Mouse (Mus musculus) MEL (cell line): Measurements from ENCODE around the gene Mfsd4b2. TPM values are rescaled to one million over a fixed set of nuclear protein-coding genes. Genes with fewer than 3 reads are reported as not detected.

ENCODE experiments used
- DNase-seq: peaks from one replicate; pipeline ENCODE4 v3.0.0; 2011; ENCODE audit warnings: low read depth, low spot score
- H3K27ac ChIP-seq: 2 replicates; pipeline ENCODE4 v1.5.1; 2012; ENCODE audit warnings: low read depth, mild to moderate bottlenecking, control low read depth, low read length, moderate library complexity; ENCODE audit not compliant: control insufficient read depth
- H3K27me3 ChIP-seq, 2 experiments: fragments of 150-350 bp in 1 of 2; sonication (generic) in 1 of 2; 2 replicates each; pipeline ENCODE4 v1.6.1; 2012; ENCODE audit warnings: low read length in 2 of 2, mild to moderate bottlenecking in 2 of 2, improper control_type of control experiment in 1 of 2, moderate library complexity in 1 of 2; ENCODE audit not compliant: insufficient read depth in 2 of 2, control insufficient read depth in 1 of 2
- H3K36me3 ChIP-seq, 2 experiments: 2 replicates each; pipeline ENCODE4 v1.6.1; 2012 to 2014; ENCODE audit warnings: low read length in 2 of 2, improper control_type of control experiment in 1 of 2, inconsistent platforms in 1 of 2, mild to moderate bottlenecking in 1 of 2; ENCODE audit not compliant: insufficient read depth in 2 of 2, control insufficient read depth in 1 of 2
- H3K4me1 ChIP-seq, 2 experiments: fragments of 150-350 bp in 1 of 2; sonication (generic) in 1 of 2; 2 replicates each; pipeline ENCODE4 v1.6.1; 2012; ENCODE audit warnings: low read length in 2 of 2, improper control_type of control experiment in 1 of 2, mild to moderate bottlenecking in 1 of 2; ENCODE audit not compliant: insufficient read depth in 2 of 2, control insufficient read depth in 1 of 2
- H3K4me3 ChIP-seq, 2 experiments: fragments of 150-350 bp in 1 of 2; sonication (generic) in 1 of 2; 2 replicates each; pipeline ENCODE4 v1.5.1; 2012; ENCODE audit warnings: low read depth in 2 of 2, low read length in 2 of 2, mild to moderate bottlenecking in 2 of 2, moderate library complexity in 2 of 2, control low read depth in 1 of 2, improper control_type of control experiment in 1 of 2; ENCODE audit not compliant: control insufficient read depth in 1 of 2, insufficient read depth in 1 of 2
- H3K79me2 ChIP-seq: 2 replicates; pipeline ENCODE4 v1.6.1; 2012; ENCODE audit warnings: mild to moderate bottlenecking, low read length, moderate library complexity; ENCODE audit not compliant: control insufficient read depth, poor library complexity, insufficient read depth
- H3K9ac ChIP-seq: 2 replicates; pipeline ENCODE4 v1.6.1; 2012; ENCODE audit warnings: low read depth, mild to moderate bottlenecking, control low read depth, low read length, moderate library complexity; ENCODE audit not compliant: control insufficient read depth, poor library complexity, severe bottlenecking
- H3K9me3 ChIP-seq: fragments of 150-350 bp; sonication (generic); replicated peaks from 2 replicates; pipeline ENCODE4 v1.6.1; 2012; ENCODE audit warnings: mild to moderate bottlenecking, low read length, improper control_type of control experiment, moderate library complexity; ENCODE audit not compliant: insufficient read depth
- CHD1 ChIP-seq: IDR thresholded peaks from 2 replicates; pipeline ENCODE4 v1.6.1; 2012; ENCODE audit warnings: low read depth, mild to moderate bottlenecking, inconsistent platforms, low read length, improper control_type of control experiment
- ELF1 ChIP-seq: IDR thresholded peaks from 2 replicates; pipeline ENCODE4 v1.6.1; 2014; ENCODE audit warnings: low read depth, mild to moderate bottlenecking, inconsistent platforms, low read length, improper control_type of control experiment, moderate library complexity
- GABPA ChIP-seq: IDR thresholded peaks from 2 replicates; pipeline ENCODE4 v1.6.1; 2012; ENCODE audit warnings: low read depth, mild to moderate bottlenecking, inconsistent platforms, low read length, improper control_type of control experiment, moderate library complexity
- GATA1 ChIP-seq: IDR thresholded peaks from 2 replicates; pipeline ENCODE4 v1.6.1; 2011; ENCODE audit warnings: low read depth, low read length, improper control_type of control experiment
- HCFC1 ChIP-seq: IDR thresholded peaks from 2 replicates; pipeline ENCODE4 v1.6.1; 2012; ENCODE audit warnings: low read depth, mild to moderate bottlenecking, inconsistent platforms, low read length, improper control_type of control experiment, moderate library complexity
- JUND ChIP-seq: IDR thresholded peaks from 2 replicates; pipeline ENCODE4 v1.6.1; 2011; ENCODE audit warnings: low read depth, mild to moderate bottlenecking, improper control_type of control experiment, low read length
- MXI1 ChIP-seq: IDR thresholded peaks from 2 replicates; pipeline ENCODE4 v1.6.1; 2011; ENCODE audit warnings: mild to moderate bottlenecking, low read depth, low read length, improper control_type of control experiment
- MYB ChIP-seq: IDR thresholded peaks from 2 replicates; pipeline ENCODE4 v1.6.1; 2011; ENCODE audit warnings: mild to moderate bottlenecking, low read depth, low read length, improper control_type of control experiment
- POLR2AphosphoS5 ChIP-seq: IDR thresholded peaks from 2 replicates; pipeline ENCODE4 v1.6.1; 2012; ENCODE audit warnings: low read depth, borderline replicate concordance, mild to moderate bottlenecking, inconsistent platforms, low read length, moderate library complexity, mixed read lengths
- TAL1 ChIP-seq: IDR thresholded peaks from 2 replicates; pipeline ENCODE4 v1.6.1; 2012; ENCODE audit warnings: mild to moderate bottlenecking, inconsistent platforms, low read length, moderate library complexity, mixed read lengths
- TBP ChIP-seq: IDR thresholded peaks from 2 replicates; pipeline ENCODE4 v1.8.0; 2011; ENCODE audit warnings: low read depth, low read length, improper control_type of control experiment
- TCF12 ChIP-seq: IDR thresholded peaks from 2 replicates; pipeline ENCODE4 v1.6.1; 2014; ENCODE audit warnings: low read depth, mild to moderate bottlenecking, inconsistent platforms, low read length, improper control_type of control experiment, moderate library complexity
- ZC3H11A ChIP-seq: IDR thresholded peaks from 2 replicates; pipeline ENCODE4 v1.6.1; 2012; ENCODE audit warnings: low read depth, mild to moderate bottlenecking, inconsistent platforms, low read length, improper control_type of control experiment
- ZKSCAN1 ChIP-seq: IDR thresholded peaks from 2 replicates; pipeline ENCODE4 v1.6.1; 2012; ENCODE audit warnings: low read depth, mild to moderate bottlenecking, inconsistent platforms, low read length, improper control_type of control experiment, moderate library complexity
- ZMIZ1 ChIP-seq: IDR thresholded peaks from 2 replicates; pipeline ENCODE4 v1.6.1; 2012; ENCODE audit warnings: low read depth, mild to moderate bottlenecking, inconsistent platforms, low read length, improper control_type of control experiment, moderate library complexity
- ZNF384 ChIP-seq: IDR thresholded peaks from 2 replicates; pipeline ENCODE4 v1.6.1; 2012; ENCODE audit warnings: low read depth, mild to moderate bottlenecking, inconsistent platforms, low read length, improper control_type of control experiment
- polyA plus RNA-seq, 2 experiments: library from polyadenylated mRNA; stranded (reverse) in 1 of 2; unstranded in 1 of 2; fragments of >175 nt in 1 of 2; fragments of >200 nt in 1 of 2; gene quantifications; 2 replicates each; pipeline versions ENCODE4 v1.2.1 to v1.2.4; 2012; ENCODE audit warnings: low replicate concordance in 2 of 2, low read depth in 1 of 2; ENCODE audit not compliant: insufficient read length in 2 of 2, insufficient read depth in 1 of 2, missing spikeins in 1 of 2
- total RNA-seq: library from RNA; depleted of rRNA; stranded (reverse); fragments of 300-350 nt; gene quantifications from 2 replicates; pipeline ENCODE4 v1.2.3, GENCODE M21; 2012; rRNA removed

Gene Mfsd4b2
- total RNA-seq (not detected in 2 replicates), polyA plus RNA-seq (not detected)

GRCm38 (mm10) chr10:39926616-39927139 lies at the start of gene Mfsd4b2:
Gene Mfsd4b2, minus strand, starts transcription at chr10:39926923.
- DNase-seq, result no peak
- no peak within 1 kb of the TSS for H3K27ac ChIP-seq
- H3K36me3 ChIP-seq, result no peaks in the 10 kb centered on the region
- no peak within 1 kb of the TSS for H3K9ac ChIP-seq
- no peaks in the 10 kb centered on the region for H3K4me1 ChIP-seq
- H3K27me3 ChIP-seq, result no peaks in the 10 kb centered on the region; a peak in 2 of 4 replicates
- H3K9me3 ChIP-seq, result no peaks in the 10 kb centered on the region
- no peak for TF ChIP-seq ZMIZ1
- no peak for TF ChIP-seq ZNF384
- TF ChIP-seq HCFC1, result no peak
- TF ChIP-seq TBP, result no peak
- TF ChIP-seq ELF1, result no peak
- no peak for TF ChIP-seq MYB
- TF ChIP-seq POLR2AphosphoS5, result no peak
- no peak within 1 kb of the TSS for H3K4me3 ChIP-seq
- no peaks in the 10 kb centered on the region for H3K79me2 ChIP-seq

- TF ChIP-seq ZMIZ1, result no peak
- TF ChIP-seq TAL1, result no peak
- TF ChIP-seq GATA1, result no peak
- TF ChIP-seq ZKSCAN1, result no peak
- TF ChIP-seq TCF12, result no peak
- no peak for TF ChIP-seq TBP
- no peak for TF ChIP-seq CHD1
- TF ChIP-seq MYB, result no peak
- no peak for TF ChIP-seq GABPA
- TF ChIP-seq ZC3H11A, result no peak
- no peak for TF ChIP-seq JUND
- no peak for TF ChIP-seq MXI1
- no peak for DNase-seq
Observed at GRCm38 (mm10) chr10:39975771-39976170, 49.0 kb upstream of the Mfsd4b2 start.

More at GRCm38 (mm10) chr10:39975771-39976170, 49.0 kb upstream of the Mfsd4b2 start:
- Histone ChIP-seq H3K4me1 (no peaks in the 10 kb centered on the region), H3K27me3 (no peaks in the 10 kb centered on the region; a peak in 1 of 4 replicates), H3K79me2 (no peaks in the 10 kb centered on the region), H3K4me3 (no peak overlapping the region), H3K27ac (no peak overlapping the region), H3K9me3 (no peaks in the 10 kb centered on the region), H3K36me3 (no peaks in the 10 kb centered on the region), H3K9ac (no peak overlapping the region)
